Mouse (Mus musculus): ENCODE measurements around the gene Itpk1. TPM values are rescaled to one million over a fixed set of nuclear protein-coding genes. Genes with fewer than 3 reads are reported as not detected.
A peak's percentile ranks its signal among the peaks of the same experiment; 100 is the strongest.

The Itpk1 gene
- total and polyA plus RNA-seq, 2 experiments from 2014 or later: 47.5 to 47.6 TPM

GRCm38 (mm10) chr12:102725146-102725545 lies 20.4 kb upstream of the Itpk1 start:
- 89% methylated on average over 6 of the region's 6 CpGs for WGBS
- ATAC-seq (no peak), DNase-seq (no peak)
- H3K4me1 ChIP-seq (ENCODE audit: insufficient read depth): peaks cover 7% of the 10 kb centered on the region
- H3K36me3 ChIP-seq (ENCODE audit: insufficient read depth): no peaks in the 10 kb centered on the region
- H3K4me3 ChIP-seq (ENCODE audit: low read depth, low read length): no peak overlapping the region
- H3K27me3 ChIP-seq (ENCODE audit: insufficient read depth, low read length): no peaks in the 10 kb centered on the region
- H3K9me3 ChIP-seq (ENCODE audit: low read length): no peaks in the 10 kb centered on the region
- H3K9ac ChIP-seq: no peak overlapping the region
- no peak overlapping the region for H3K4me2 ChIP-seq (ENCODE audit: low read depth)
- TF ChIP-seq CTCF (IDR thresholded peaks at IDR 0.05; ENCODE audit: low read depth): no peak
- no peak overlapping the region for H3K27ac ChIP-seq (ENCODE audit: low read depth, low read length)

- peak; percentile 62 for DNase-seq
- H3K4me3 ChIP-seq (ENCODE audit: low read depth, low read length): no peak overlapping the region
- H3K4me2 ChIP-seq (ENCODE audit: low read depth): no peak overlapping the region
- 44% methylated on average over 6 of the region's 6 CpGs for WGBS
- no peaks in the 10 kb centered on the region for H3K27me3 ChIP-seq (ENCODE audit: insufficient read depth, low read length)
- TF ChIP-seq CTCF (IDR thresholded peaks at IDR 0.05; ENCODE audit: low read depth): no peak
- ATAC-seq: peak; percentile 78
- no peak overlapping the region for H3K9ac ChIP-seq
- H3K9me3 ChIP-seq (ENCODE audit: low read length): no peaks in the 10 kb centered on the region
- peak overlapping the region; percentile 66 for H3K27ac ChIP-seq (ENCODE audit: low read depth, low read length)
- H3K4me1 ChIP-seq (ENCODE audit: insufficient read depth): peaks cover 7% of the 10 kb centered on the region; the same call in 1 of the 2 replicates
- no peaks in the 10 kb centered on the region for H3K36me3 ChIP-seq (ENCODE audit: insufficient read depth)
These were observed 19.1 kb upstream of the Itpk1 start for GRCm38 (mm10) chr12:102723861-102724260.

GRCm38 (mm10) chr12:102722966-102723365 lies 18.2 kb upstream of the Itpk1 start:
- no peak overlapping the region for H3K4me2 ChIP-seq (ENCODE audit: low read depth)
- H3K4me1 ChIP-seq (ENCODE audit: insufficient read depth): peaks cover 7% of the 10 kb centered on the region; the same call in 1 of the 2 replicates
- WGBS: 70% methylated on average over 8 of the region's 8 CpGs
- H3K9ac ChIP-seq: no peak overlapping the region
- no peak overlapping the region for H3K4me3 ChIP-seq (ENCODE audit: low read depth, low read length)
- TF ChIP-seq CTCF (IDR thresholded peaks at IDR 0.05; ENCODE audit: low read depth): no peak
- no peaks in the 10 kb centered on the region for H3K36me3 ChIP-seq (ENCODE audit: insufficient read depth)
- H3K9me3 ChIP-seq (ENCODE audit: low read length): no peaks in the 10 kb centered on the region
- ATAC-seq (no peak), DNase-seq (no peak)
- no peak overlapping the region for H3K27ac ChIP-seq (ENCODE audit: low read depth, low read length)
- no peaks in the 10 kb centered on the region for H3K27me3 ChIP-seq (ENCODE audit: insufficient read depth, low read length)

- H3K4me2 ChIP-seq (ENCODE audit: low read depth): no peak overlapping the region
- WGBS: 60% methylated on average over 11 of the region's 11 CpGs
- ATAC-seq (no peak), DNase-seq (no peak)
- no peak overlapping the region for H3K9ac ChIP-seq
- no peak for TF ChIP-seq CTCF (IDR thresholded peaks at IDR 0.05; ENCODE audit: low read depth)
- H3K27ac ChIP-seq (ENCODE audit: low read depth, low read length): no peak overlapping the region
- no peaks in the 10 kb centered on the region for H3K36me3 ChIP-seq (ENCODE audit: insufficient read depth)
- H3K4me1 ChIP-seq (ENCODE audit: insufficient read depth): peaks cover 7% of the 10 kb centered on the region; the same call in 1 of the 2 replicates
- H3K27me3 ChIP-seq (ENCODE audit: insufficient read depth, low read length): no peaks in the 10 kb centered on the region
- H3K9me3 ChIP-seq (ENCODE audit: low read length): no peaks in the 10 kb centered on the region
- no peak overlapping the region for H3K4me3 ChIP-seq (ENCODE audit: low read depth, low read length)
These were observed 17.7 kb upstream of the Itpk1 start for GRCm38 (mm10) chr12:102722451-102722850.

GRCm38 (mm10) chr12:102719552-102720315 lies 15.0 kb upstream of the Itpk1 start:
- Histone ChIP-seq H3K4me3 (ENCODE audit: low read depth, low read length) (no peak overlapping the region), H3K9ac (no peak overlapping the region)
- WGBS: 20% methylated on average over 13 of the region's 13 CpGs

GRCm38 (mm10) chr12:102714654-102715395 lies 10.1 kb upstream of the Itpk1 start:
- Histone ChIP-seq H3K4me1 (ENCODE audit: insufficient read depth) (no peaks in the 10 kb centered on the region), H3K9me3 (ENCODE audit: low read length) (no peaks in the 10 kb centered on the region), H3K27me3 (ENCODE audit: insufficient read depth, low read length) (no peaks in the 10 kb centered on the region), H3K4me2 (ENCODE audit: low read depth) (no peak overlapping the region), H3K27ac (ENCODE audit: low read depth, low read length) (no peak overlapping the region), H3K4me3 (ENCODE audit: low read depth, low read length) (no peak overlapping the region), H3K36me3 (ENCODE audit: insufficient read depth) (no peaks in the 10 kb centered on the region), H3K9ac (no peak overlapping the region)
- ATAC-seq: no peak
- WGBS: 81% methylated on average over 10 of the region's 10 CpGs
- DNase-seq: no peak
- TF ChIP-seq CTCF (IDR thresholded peaks at IDR 0.05; ENCODE audit: low read depth): no peak

More at GRCm38 (mm10) chr12:102719552-102720315, 15.0 kb upstream of the Itpk1 start:
- Histone ChIP-seq H3K4me1 (ENCODE audit: insufficient read depth) (peaks cover 6% of the 10 kb centered on the region; the same call in 1 of the 2 replicates), H3K9me3 (ENCODE audit: low read length) (no peaks in the 10 kb centered on the region), H3K4me2 (ENCODE audit: low read depth) (peak overlapping the region; percentile 29; the same call in 1 of the 2 replicates), H3K36me3 (ENCODE audit: insufficient read depth) (no peaks in the 10 kb centered on the region), H3K27me3 (ENCODE audit: insufficient read depth, low read length) (no peaks in the 10 kb centered on the region), H3K27ac (ENCODE audit: low read depth, low read length) (no peak overlapping the region)
- peak; percentile 89 for TF ChIP-seq CTCF (IDR thresholded peaks at IDR 0.05; ENCODE audit: low read depth)
- ATAC-seq: peak; percentile 83
- DNase-seq: peak; percentile 84

- no peak overlapping the region for H3K4me3 ChIP-seq (ENCODE audit: low read depth, low read length)
- 68% methylated on average over 2 of the region's 2 CpGs for WGBS
- ATAC-seq: no peak
- no peaks in the 10 kb centered on the region for H3K36me3 ChIP-seq (ENCODE audit: insufficient read depth)
- H3K27me3 ChIP-seq (ENCODE audit: insufficient read depth, low read length): no peaks in the 10 kb centered on the region
- H3K9ac ChIP-seq: no peak overlapping the region
- no peaks in the 10 kb centered on the region for H3K4me1 ChIP-seq (ENCODE audit: insufficient read depth)
- no peaks in the 10 kb centered on the region for H3K9me3 ChIP-seq (ENCODE audit: low read length)
- no peak for DNase-seq
- H3K27ac ChIP-seq (ENCODE audit: low read depth, low read length): no peak overlapping the region
- no peak for TF ChIP-seq CTCF (IDR thresholded peaks at IDR 0.05; ENCODE audit: low read depth)
- H3K4me2 ChIP-seq (ENCODE audit: low read depth): no peak overlapping the region
These were observed 9.4 kb upstream of the Itpk1 start for GRCm38 (mm10) chr12:102714116-102714515.
